Mouse (Mus musculus) WW6 (cell line): ENCODE measurements around the gene Plcz1.

Source experiments
- DNase-seq: peaks from one replicate; pipeline ENCODE4 v3.0.0-alpha.2; 2013; ENCODE audit warnings: low read depth, low spot score

Gene Plcz1

DNA sequence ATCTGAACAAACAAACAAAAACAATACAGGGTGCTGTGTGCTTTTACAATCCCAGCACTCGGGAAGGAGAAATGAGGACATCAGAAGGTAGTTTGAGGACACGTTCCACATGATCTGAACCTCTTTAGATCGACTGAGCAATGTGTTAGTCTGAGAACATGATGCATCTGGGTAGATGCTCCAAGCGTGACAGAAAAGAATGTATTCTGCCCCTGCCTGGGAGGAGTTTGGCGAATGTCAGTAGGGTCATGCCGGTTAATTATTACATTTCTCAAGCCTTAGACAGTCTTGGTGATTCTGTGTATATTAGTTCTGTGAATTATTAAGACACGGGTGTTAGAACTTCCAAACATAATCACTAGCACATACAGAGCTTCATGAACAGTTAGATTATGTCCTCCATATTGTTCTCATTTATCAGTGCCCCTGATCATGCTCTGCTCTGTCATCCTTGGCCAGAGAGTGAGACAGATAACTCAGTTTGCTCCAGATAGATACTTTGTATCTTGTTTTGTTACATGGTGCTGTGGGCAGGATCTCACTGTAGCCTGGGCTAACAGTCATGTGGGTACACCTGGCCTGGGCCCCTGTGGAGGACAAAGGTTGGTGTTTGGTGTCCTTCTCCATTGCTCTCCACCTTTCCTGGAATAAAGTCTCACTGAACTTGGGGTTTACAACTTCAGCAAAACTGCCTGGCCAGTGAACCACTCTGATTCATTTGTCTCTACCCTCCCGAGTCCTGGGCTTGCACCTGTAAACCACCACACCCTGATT, 94.0 kb downstream of the Plcz1 start:
- DNase-seq = no peak
